In genomic region chr6:119508634-119509375, GRCm38 (mm10) we compare ENCODE assay signal across 18 mouse cellular contexts. TPM values are rescaled to one million over a fixed set of nuclear protein-coding genes. Genes with fewer than 3 reads are reported as not detected.
DNase-seq lines count a peak whose midpoint lies in the region; ATAC-seq lines count a peak whose summit lies in the region.
"Had no signal": no experiment of that assay in that cellular context is flagged by ENCODE, and none has a peak within 500 bp of the region (broad histone marks: within the 10 kb centered on the region; RNA-seq: fewer than 3 reads in every experiment).

No protein-coding gene starts in this region.

- peak overlapping the region; percentile 73 for H3K27ac ChIP-seq in heart, embryonic 10.5 days
- H3K27ac ChIP-seq in heart, embryonic 14.5 days (replicated peaks in 1 of 2; ENCODE audit: control insufficient read depth in 1 of 2, insufficient read depth in 1 of 2, low read depth in 2 of 2, low read length in 2 of 2): peak overlapping the region; percentile 70 to 81
- no peak overlapping the region for H3K27ac ChIP-seq in midbrain, embryonic 15.5 days
- H3K27ac ChIP-seq: hindbrain, embryonic 12.5 days; limb, embryonic 10.5 days; liver, embryonic 14.5 days; neural tube, embryonic 13.5 days had no signal

- intact Hi-C loops in heart, postnatal 36 days (cut with DNase I): no loop called here

- H3K9ac ChIP-seq in heart, embryonic 14.5 days (ENCODE audit: low read length): no peak overlapping the region
- H3K9ac ChIP-seq in midbrain, embryonic 15.5 days: no peak overlapping the region
- H3K9ac ChIP-seq: hindbrain, embryonic 12.5 days; liver, embryonic 14.5 days; neural tube, embryonic 13.5 days had no signal

- WGBS in heart, embryonic 10.5 days: 58% methylated on average over 10 of the region's 10 CpGs
- 49% methylated on average over 10 of the region's 10 CpGs for WGBS in heart, embryonic 14.5 days
- WGBS in midbrain, embryonic 15.5 days: 85% methylated on average over 10 of the region's 10 CpGs

- H3K9me3 ChIP-seq in heart, embryonic 10.5 days: no peaks in the 10 kb centered on the region
- H3K9me3 ChIP-seq in heart, embryonic 14.5 days (ENCODE audit: control insufficient read depth, low read length): no peaks in the 10 kb centered on the region
- H3K9me3 ChIP-seq in midbrain, embryonic 15.5 days: no peaks in the 10 kb centered on the region
- H3K9me3 ChIP-seq: hindbrain, embryonic 12.5 days; limb, embryonic 10.5 days; neural tube, embryonic 13.5 days had no signal

- peaks cover 14% of the 10 kb centered on the region for H3K4me1 ChIP-seq in heart, embryonic 10.5 days
- H3K4me1 ChIP-seq in heart, embryonic 14.5 days (ENCODE audit: control insufficient read depth in 2 of 2, insufficient read depth in 2 of 2, low read length in 2 of 2): peaks cover 20 to 28% of the 10 kb centered on the region in 2 experiments
- no peaks in the 10 kb centered on the region for H3K4me1 ChIP-seq in midbrain, embryonic 15.5 days
- H3K4me1 ChIP-seq: hindbrain, embryonic 12.5 days had no signal

- no peak for DNase-seq in heart, embryonic 10.5 days (ENCODE audit: low spot score)
- no peak for DNase-seq in heart, postnatal 36 days
- DNase-seq in CD4-positive helper T cell, adult 2 months (ENCODE audit: low read depth, low spot score): peak; percentile 75
- peak; percentile 84 for DNase-seq in thymus, postnatal 0 days (ENCODE audit: low spot score)
- DNase-seq in urinary bladder, postnatal 25 days (ENCODE audit: low spot score): no peak
- DNase-seq: adrenal gland, adult 2 months; cerebellum, adult 9-11 months; kidney, adult 9 months; lung, postnatal 14 days; midbrain, embryonic 14.5 days had no signal

- no peak overlapping the region for H3K4me3 ChIP-seq in heart, embryonic 10.5 days
- no peak overlapping the region for H3K4me3 ChIP-seq in heart, embryonic 14.5 days (ENCODE audit: control insufficient read depth in 1 of 2, insufficient read depth in 1 of 2, low read depth in 1 of 2, low read length in 2 of 2)
- H3K4me3 ChIP-seq in midbrain, embryonic 15.5 days: no peak overlapping the region
- H3K4me3 ChIP-seq: hindbrain, embryonic 12.5 days; limb, embryonic 10.5 days; neural tube, embryonic 13.5 days had no signal

- ATAC-seq in heart, embryonic 14.5 days (ENCODE audit: insufficient number of reproducible peaks, insufficient read depth, low FRiP score, low read depth): peak; percentile 41; the same call in 1 of the 2 replicates
- ATAC-seq in midbrain, embryonic 15.5 days (replicated peaks): no peak
- no peak for ATAC-seq in megakaryocyte-erythroid progenitor cell, adult 5-6 weeks (replicated peaks; ENCODE audit: low FRiP score, low TSS enrichment, poor library complexity, severe bottlenecking)

- H3K27me3 ChIP-seq in heart, embryonic 10.5 days (ENCODE audit: insufficient read depth, poor library complexity, severe bottlenecking): no peaks in the 10 kb centered on the region
- H3K27me3 ChIP-seq in heart, embryonic 14.5 days (ENCODE audit: control insufficient read depth, insufficient read depth, low read length): no peaks in the 10 kb centered on the region
- H3K27me3 ChIP-seq in midbrain, embryonic 15.5 days (replicated peaks): no peaks in the 10 kb centered on the region
- H3K27me3 ChIP-seq: CH12.LX; hindbrain, embryonic 12.5 days; neural tube, embryonic 13.5 days had no signal

- no peaks in the 10 kb centered on the region for H3K36me3 ChIP-seq in heart, embryonic 10.5 days
- no peaks in the 10 kb centered on the region for H3K36me3 ChIP-seq in heart, embryonic 14.5 days (ENCODE audit: control insufficient read depth, insufficient read depth, low read length)
- no peaks in the 10 kb centered on the region for H3K36me3 ChIP-seq in midbrain, embryonic 15.5 days (replicated peaks)
- H3K36me3 ChIP-seq: hindbrain, embryonic 12.5 days; neural tube, embryonic 13.5 days had no signal

- H3K4me2 ChIP-seq in heart, embryonic 14.5 days (ENCODE audit: low read length): peak overlapping the region; percentile 25
- H3K4me2 ChIP-seq in midbrain, embryonic 15.5 days: no peak overlapping the region
- H3K4me2 ChIP-seq: hindbrain, embryonic 12.5 days; neural tube, embryonic 13.5 days had no signal

RNA-seq across cellular contexts. Expression of gene Fbxl14, which starts 29.3 kb away (rescaled TPM):
- polyA plus RNA-seq in heart, embryonic 10.5 days (2016; fragmentation: Nextera tagmentation; extraction: Ambion mirVana): 2.4 and 3.9 TPM in 2 replicates
- 10 to 100 TPM; 14.1 to 16.5 TPM for total RNA-seq in heart, postnatal 36 days (2021)
- polyA plus RNA-seq in heart, embryonic 14.5 days (2014; fragmentation: Nextera tagmentation; extraction: Ambion mirVana): 3.0 and 4.4 TPM in 2 replicates
- 17.1 and 18.1 TPM in 2 replicates for polyA plus RNA-seq in thymus, postnatal 0 days (2015; fragmentation: Nextera tagmentation; extraction: Ambion mirVana)
- 2.4 and 2.5 TPM in 2 replicates for polyA plus RNA-seq in midbrain, embryonic 15.5 days (2015; fragmentation: Nextera tagmentation; extraction: Ambion mirVana)
- total RNA-seq in megakaryocyte-erythroid progenitor cell, adult 5-6 weeks (2014; fragmentation: Nextera tagmentation): 31.8 and 40.4 TPM in 2 replicates
- 39.9 and 41.0 TPM in 2 replicates for total RNA-seq in megakaryocyte-erythroid progenitor cell, adult 5-6 weeks (2017)

RNA-seq across cellular contexts. Expression of gene Wnt5b, which starts 35.3 kb away (rescaled TPM):
- 6.7 and 8.0 TPM in 2 replicates for polyA plus RNA-seq in heart, embryonic 10.5 days (2016; fragmentation: Nextera tagmentation; extraction: Ambion mirVana)
- 1 to 10 TPM; 2.3 to 5.3 TPM for total RNA-seq in heart, postnatal 36 days (2021)
- polyA plus RNA-seq in heart, embryonic 14.5 days (2014; fragmentation: Nextera tagmentation; extraction: Ambion mirVana): 7.6 and 8.6 TPM in 2 replicates
- 3.9 and 4.6 TPM in 2 replicates for polyA plus RNA-seq in thymus, postnatal 0 days (2015; fragmentation: Nextera tagmentation; extraction: Ambion mirVana)
- polyA plus RNA-seq in midbrain, embryonic 15.5 days (2015; fragmentation: Nextera tagmentation; extraction: Ambion mirVana): 2.3 TPM in 2 replicates
- not detected in 2 replicates for total RNA-seq in megakaryocyte-erythroid progenitor cell, adult 5-6 weeks (2014; fragmentation: Nextera tagmentation)
- total RNA-seq in megakaryocyte-erythroid progenitor cell, adult 5-6 weeks (2017): not detected in 2 replicates

Comparison
In these comparisons a context has a peak if more than half of its experiments do, and no peak if none do; other contexts are left out.
1. DNase-seq: peak in CD4-positive helper T cell, adult 2 months (single experiment) and thymus, postnatal 0 days (single experiment); none in heart, embryonic 10.5 days (single experiment), heart, postnatal 36 days (0 of 2) and urinary bladder, postnatal 25 days (single experiment).